Mouse (Mus musculus): Measurements from ENCODE around the gene Gm17349. TPM values are rescaled to one million over a fixed set of nuclear protein-coding genes. Genes with fewer than 3 reads are reported as not detected.
A peak's percentile ranks its signal among the peaks of the same experiment; 100 is the strongest.
"Not testable (repeated sequence)": the region's sequence is repeated elsewhere in the genome, so short reads cannot be mapped to it uniquely, and the experiment has no call there.

Gene Gm17349
- polyA plus RNA-seq, 1 experiment: not detected

GRCm38 (mm10) chr15:99711491-99711890, 6.2 kb upstream of the Gm17349 start:
- Histone ChIP-seq H3K27ac (ENCODE audit: insufficient read depth, low read depth, low read length) (no peak overlapping the region), H3K4me3 (ENCODE audit: insufficient read depth, low read length) (no peak overlapping the region), H3K4me1 (ENCODE audit: control insufficient read depth, insufficient read depth, low read length) (peaks cover 15% of the 10 kb centered on the region)
- no peak for TF ChIP-seq CTCF (IDR thresholded peaks at IDR 0.05; ENCODE audit: low read depth, low read length)
- TF ChIP-seq POLR2A (IDR thresholded peaks at IDR 0.05; ENCODE audit: borderline replicate concordance, low read depth, low read length): no peak

GRCm38 (mm10) chr15:99710221-99711190, 5.2 kb upstream of the Gm17349 start:
- no peak overlapping the region for H3K4me3 ChIP-seq (ENCODE audit: insufficient read depth, low read length)
- H3K27ac ChIP-seq (ENCODE audit: insufficient read depth, low read depth, low read length): no peak overlapping the region
- H3K4me1 ChIP-seq (ENCODE audit: control insufficient read depth, insufficient read depth, low read length): peaks cover 6% of the 10 kb centered on the region
- TF ChIP-seq CTCF (IDR thresholded peaks at IDR 0.05; ENCODE audit: low read depth, low read length): no peak

GRCm38 (mm10) chr15:99708176-99708575, 2.9 kb upstream of the Gm17349 start:
- H3K4me1 ChIP-seq (ENCODE audit: control insufficient read depth, insufficient read depth, low read length): no peaks in the 10 kb centered on the region; the same call in 1 of the 2 replicates
- H3K4me3 ChIP-seq (ENCODE audit: insufficient read depth, low read length): no peak overlapping the region
- no peak overlapping the region for H3K27ac ChIP-seq (ENCODE audit: insufficient read depth, low read depth, low read length)
- TF ChIP-seq CTCF (IDR thresholded peaks at IDR 0.05; ENCODE audit: low read depth, low read length): no peak

- no peak overlapping the region for H3K4me3 ChIP-seq (ENCODE audit: insufficient read depth, low read length)
- H3K4me1 ChIP-seq (ENCODE audit: control insufficient read depth, insufficient read depth, low read length): peaks cover 8% of the 10 kb centered on the region
- TF ChIP-seq POLR2A (IDR thresholded peaks at IDR 0.05; ENCODE audit: borderline replicate concordance, low read depth, low read length) (no peak), CTCF (IDR thresholded peaks at IDR 0.05; ENCODE audit: low read depth, low read length) (no peak)
- H3K27ac ChIP-seq (ENCODE audit: insufficient read depth, low read depth, low read length): no peak overlapping the region
These were observed 409 bp downstream of the Gm17349 start for GRCm38 (mm10) chr15:99704881-99705280.

GRCm38 (mm10) chr15:99704041-99704681, 1.1 kb downstream of the Gm17349 start:
- TF ChIP-seq POLR2A (IDR thresholded peaks at IDR 0.05; ENCODE audit: borderline replicate concordance, low read depth, low read length): no peak
- TF ChIP-seq CTCF (IDR thresholded peaks at IDR 0.05; ENCODE audit: low read depth, low read length): no peak
- Histone ChIP-seq H3K27ac (ENCODE audit: insufficient read depth, low read depth, low read length) (no peak overlapping the region), H3K4me1 (ENCODE audit: control insufficient read depth, insufficient read depth, low read length) (peaks cover 8% of the 10 kb centered on the region), H3K4me3 (ENCODE audit: insufficient read depth, low read length) (no peak overlapping the region)

GRCm38 (mm10) chr15:99703676-99704040, 1.6 kb downstream of the Gm17349 start:
- peaks cover 10% of the 10 kb centered on the region for H3K4me1 ChIP-seq (ENCODE audit: control insufficient read depth, insufficient read depth, low read length)
- TF ChIP-seq POLR2A (IDR thresholded peaks at IDR 0.05; ENCODE audit: borderline replicate concordance, low read depth, low read length): no peak
- TF ChIP-seq CTCF (IDR thresholded peaks at IDR 0.05; ENCODE audit: low read depth, low read length): no peak
- no peak overlapping the region for H3K4me3 ChIP-seq (ENCODE audit: insufficient read depth, low read length)
- no peak overlapping the region for H3K27ac ChIP-seq (ENCODE audit: insufficient read depth, low read depth, low read length)

- TF ChIP-seq CTCF (IDR thresholded peaks at IDR 0.05; ENCODE audit: low read depth, low read length) (no peak), POLR2A (IDR thresholded peaks at IDR 0.05; ENCODE audit: borderline replicate concordance, low read depth, low read length) (no peak)
- peaks cover 11% of the 10 kb centered on the region for H3K4me1 ChIP-seq (ENCODE audit: control insufficient read depth, insufficient read depth, low read length)
- no peak overlapping the region; the same call in 1 of the 2 replicates for H3K4me3 ChIP-seq (ENCODE audit: insufficient read depth, low read length)
- H3K27ac ChIP-seq (ENCODE audit: insufficient read depth, low read depth, low read length): no peak overlapping the region
These were observed 2.2 kb downstream of the Gm17349 start for GRCm38 (mm10) chr15:99703104-99703503.

- TF ChIP-seq POLR2A (IDR thresholded peaks at IDR 0.05; ENCODE audit: borderline replicate concordance, low read depth, low read length): no peak
- TF ChIP-seq CTCF (IDR thresholded peaks at IDR 0.05; ENCODE audit: low read depth, low read length): peak; percentile 35; the same call in 1 of the 2 replicates
- Histone ChIP-seq H3K27ac (ENCODE audit: insufficient read depth, low read depth, low read length) (no peak within 1 kb of the TSS; the same call in 1 of the 2 replicates), H3K4me1 (ENCODE audit: control insufficient read depth, insufficient read depth, low read length) (peaks cover 11% of the 10 kb centered on the region)
These were observed 3.0 kb downstream of the Gm17349 start, which contains the start of gene Smarcd1 for GRCm38 (mm10) chr15:99701999-99702900. Smarcd1 (plus strand) TSS chr15:99702129.

GRCm38 (mm10) chr15:99701640-99701998, 3.7 kb downstream of the Gm17349 start:
- Histone ChIP-seq H3K4me3 (ENCODE audit: insufficient read depth, low read length) (peak overlapping the region; percentile 77), H3K4me1 (ENCODE audit: control insufficient read depth, insufficient read depth, low read length) (peaks cover 11% of the 10 kb centered on the region)
- not testable (repeated sequence) for H3K27ac ChIP-seq (ENCODE audit: insufficient read depth, low read depth, low read length)

More at GRCm38 (mm10) chr15:99701999-99702900, 3.0 kb downstream of the Gm17349 start, which contains the start of gene Smarcd1:
- peak within 1 kb of the TSS; percentile 77 for H3K4me3 ChIP-seq (ENCODE audit: insufficient read depth, low read length)
